Mouse (Mus musculus) intestine, embryonic 15.5 days (tissue): ENCODE results near the gene Gm14214. TPM values are rescaled to one million over a fixed set of nuclear protein-coding genes. Genes with fewer than 3 reads are reported as not detected.

ENCODE experiments used
- ATAC-seq: fragments of 200-750 bp; cut with Nextera tagmentation; 2 replicates; pipeline ENCODE4 v1.8.0; 2017; ENCODE audit warnings: moderate TSS enrichment, moderate library complexity
- H3K27ac ChIP-seq: fragments of 300-500 bp; sonication (generic); 2 replicates; pipeline ENCODE4 v1.5.1; 2015; ENCODE audit warnings: mild to moderate bottlenecking, inconsistent platforms
- H3K27me3 ChIP-seq: fragments of 300-500 bp; sonication (generic); replicated peaks from 2 replicates; pipeline ENCODE4 v1.6.1; 2015; ENCODE audit warnings: inconsistent platforms
- H3K36me3 ChIP-seq: fragments of 300-500 bp; sonication (generic); 2 replicates; pipeline ENCODE4 v1.6.1; 2015; ENCODE audit warnings: inconsistent platforms
- H3K4me1 ChIP-seq: fragments of 300-500 bp; sonication (generic); replicated peaks from 2 replicates; pipeline ENCODE4 v1.6.1; 2015; ENCODE audit warnings: inconsistent platforms
- H3K4me2 ChIP-seq: fragments of 300-500 bp; sonication (generic); replicated peaks from 2 replicates; pipeline ENCODE4 v1.6.1; 2015; ENCODE audit warnings: mild to moderate bottlenecking, inconsistent platforms
- H3K4me3 ChIP-seq: fragments of 300-500 bp; sonication (generic); replicated peaks from 2 replicates; pipeline ENCODE4 v1.5.1; 2015; ENCODE audit warnings: inconsistent platforms
- H3K9ac ChIP-seq: fragments of 300-500 bp; sonication (generic); 2 replicates; pipeline ENCODE4 v1.6.1; 2015; ENCODE audit warnings: inconsistent platforms
- H3K9me3 ChIP-seq: fragments of 300-500 bp; sonication (generic); 2 replicates; pipeline ENCODE4 v1.6.1; 2016; ENCODE audit warnings: inconsistent platforms
- WGBS: fragments of 180-500 bp; shearing (Covaris S2); methylation state at CpG from one replicate; pipeline ENCODE4 v1.1.7; 2015; 5-methylcytosine and 5-hydroxymethylcytosine counted together
- polyA plus RNA-seq: library from polyadenylated mRNA; unstranded; fragments of >200 nt; fragmentation: Nextera tagmentation; extraction: Ambion mirVana; gene quantifications from 2 replicates; pipeline ENCODE4 v1.2.1, GENCODE M21; 2015

The Gm14214 gene
- polyA plus RNA-seq, 1 experiment from 2014 or later = not detected

DNA sequence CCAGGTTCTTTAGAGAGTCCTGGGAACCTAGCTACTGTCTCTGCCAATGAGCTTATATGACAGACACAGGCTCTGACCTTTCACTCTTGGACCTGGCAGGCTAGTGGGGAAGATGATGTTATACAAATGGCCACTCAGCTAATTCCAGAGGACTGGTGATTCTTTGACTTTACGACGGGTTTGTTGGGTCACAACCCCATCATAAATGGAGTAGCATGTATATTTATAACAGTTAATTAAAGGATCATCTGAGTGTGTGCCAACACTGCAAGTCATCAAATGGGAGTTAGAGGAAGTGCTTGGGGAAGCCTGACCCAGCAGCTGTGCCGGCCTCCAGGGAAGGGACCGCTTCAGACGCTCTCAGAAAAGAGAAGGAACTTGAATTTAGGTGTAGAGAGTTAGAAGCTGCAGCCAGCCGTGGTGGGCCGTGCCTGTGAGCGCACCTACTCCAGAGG lies 4.2 kb downstream of the Gm14214 start:
- H3K4me3 ChIP-seq = no peak overlapping the region
- no peak overlapping the region for H3K4me2 ChIP-seq
- H3K27me3 ChIP-seq = no peaks in the 10 kb centered on the region
- ATAC-seq = no peak
- H3K9me3 ChIP-seq = no peaks in the 10 kb centered on the region
- no peak overlapping the region for H3K9ac ChIP-seq
- WGBS = 53% methylated on average over 8 of the region's 8 CpGs
- H3K36me3 ChIP-seq = no peaks in the 10 kb centered on the region
- 0 out of 2 replicates have a peak, but pooled peaks cover 7% of the 10 kb centered on the region for H3K4me1 ChIP-seq
- H3K27ac ChIP-seq = no peak overlapping the region

DNA sequence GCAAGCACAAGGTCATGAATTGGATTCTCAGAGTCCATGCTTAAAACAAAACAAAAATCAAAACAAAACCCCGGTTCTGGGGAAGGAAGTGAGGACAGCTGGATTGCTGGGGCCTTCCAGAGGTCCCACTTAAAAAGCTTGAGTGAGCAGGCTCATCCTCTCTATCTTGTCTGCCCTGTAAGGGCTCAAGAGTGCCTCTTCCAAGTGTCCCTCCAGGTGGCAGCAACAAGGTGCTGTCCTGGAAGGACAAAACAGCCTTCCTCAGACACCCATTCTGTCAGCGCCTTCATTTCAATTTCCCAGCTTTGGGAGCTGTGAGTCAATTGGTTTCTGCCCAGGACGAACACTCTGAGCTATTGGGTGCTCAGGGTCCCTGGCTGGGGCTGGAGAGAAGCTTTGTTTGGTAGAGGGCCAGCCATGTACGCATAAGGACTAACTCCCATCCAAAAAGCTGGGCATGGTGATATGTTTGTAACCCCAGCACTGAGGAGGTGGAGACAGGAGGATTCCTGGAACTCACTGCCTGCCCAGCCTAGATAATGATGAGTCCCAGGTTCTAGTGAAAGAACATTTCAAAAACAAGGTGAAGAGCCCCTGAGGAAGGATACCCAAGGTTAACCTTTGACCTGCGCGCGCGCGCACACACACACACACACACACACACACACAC lies 4.9 kb downstream of the Gm14214 start:
- Histone ChIP-seq H3K9me3 (no peaks in the 10 kb centered on the region), H3K9ac (no peak overlapping the region), H3K27me3 (no peaks in the 10 kb centered on the region), H3K27ac (no peak overlapping the region), H3K36me3 (no peaks in the 10 kb centered on the region), H3K4me1 (0 out of 2 replicates have a peak, but pooled peaks cover 7% of the 10 kb centered on the region), H3K4me2 (no peak overlapping the region), H3K4me3 (no peak overlapping the region)
- WGBS = 82% methylated on average over 9 of the region's 9 CpGs
- ATAC-seq = peak; percentile 69; the same call in 1 of the 2 replicates

DNA sequence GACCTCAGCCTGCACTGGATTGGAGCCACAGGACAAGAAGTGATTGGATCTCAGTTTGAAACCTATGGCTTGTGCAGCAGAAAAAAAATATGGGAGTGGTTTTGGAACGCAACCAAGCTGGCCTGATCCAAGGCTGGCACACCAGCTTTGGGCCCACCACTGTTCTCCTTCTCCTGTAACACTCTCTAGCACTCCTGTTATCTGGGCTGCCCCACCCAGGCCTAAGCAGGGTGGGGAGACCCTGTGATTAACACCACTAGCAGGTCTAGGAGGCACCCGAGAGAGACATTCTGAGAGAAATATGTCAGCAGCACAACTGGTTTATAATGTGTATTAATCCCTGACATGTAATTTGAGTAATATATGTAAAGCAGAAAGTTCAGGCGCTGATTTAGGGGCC lies 6.6 kb downstream of the Gm14214 start:
- Histone ChIP-seq H3K4me1 (0 out of 2 replicates have a peak, but pooled peaks cover 7% of the 10 kb centered on the region), H3K36me3 (no peaks in the 10 kb centered on the region), H3K27me3 (no peaks in the 10 kb centered on the region), H3K4me2 (no peak overlapping the region), H3K9ac (no peak overlapping the region), H3K27ac (no peak overlapping the region), H3K9me3 (no peaks in the 10 kb centered on the region), H3K4me3 (no peak overlapping the region)
- WGBS = 56% methylated on average over 3 of the region's 3 CpGs
- no peak for ATAC-seq

DNA sequence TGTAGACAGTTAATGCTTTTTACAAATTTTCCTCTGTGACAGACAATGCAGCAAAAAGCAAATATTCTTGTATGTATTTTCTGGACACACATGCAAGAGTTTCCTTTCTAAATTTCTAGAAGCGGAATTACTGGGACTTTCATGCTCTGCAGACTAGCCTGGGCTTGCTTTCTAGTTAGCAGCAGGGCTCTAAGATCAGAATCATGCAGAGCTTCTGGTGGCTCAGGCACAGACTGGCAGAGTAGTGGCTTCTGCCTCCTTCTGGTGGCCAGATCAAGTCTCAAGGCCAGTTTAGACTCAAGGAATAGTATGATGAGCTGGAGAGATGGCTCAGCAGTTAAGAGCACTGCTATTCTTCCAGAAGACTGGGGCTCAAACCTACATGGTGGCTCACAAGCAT lies 11.4 kb downstream of the Gm14214 start:
- H3K27ac ChIP-seq = no peak overlapping the region
- no peaks in the 10 kb centered on the region for H3K9me3 ChIP-seq
- WGBS = 80% methylated on average over 1 of the region's 1 CpGs
- H3K36me3 ChIP-seq = no peaks in the 10 kb centered on the region
- H3K4me2 ChIP-seq = no peak overlapping the region
- H3K4me1 ChIP-seq = 0 out of 2 replicates have a peak, but pooled peaks cover 4% of the 10 kb centered on the region
- ATAC-seq = no peak
- H3K9ac ChIP-seq = no peak overlapping the region
- H3K4me3 ChIP-seq = no peak overlapping the region
- no peaks in the 10 kb centered on the region for H3K27me3 ChIP-seq

DNA sequence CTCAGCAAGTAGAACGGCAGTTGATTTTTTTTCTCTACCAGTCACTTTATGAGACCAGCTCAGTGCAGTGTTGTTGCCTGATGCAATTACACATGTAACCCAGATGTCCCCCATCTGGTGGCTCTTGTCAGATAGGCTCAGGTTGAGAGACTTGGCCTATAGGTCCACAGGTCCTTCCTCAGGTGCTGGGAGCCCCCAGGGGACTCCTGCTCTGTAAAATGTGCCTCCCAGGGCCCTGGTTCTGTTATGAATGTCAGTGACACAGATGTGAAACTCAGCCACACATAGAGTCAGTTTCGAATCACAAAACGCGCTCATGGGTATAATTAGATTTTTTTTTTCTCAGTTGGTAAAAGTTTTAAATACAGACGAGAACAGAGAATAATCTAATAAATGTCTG lies 12.1 kb downstream of the Gm14214 start:
- Histone ChIP-seq H3K27ac (no peak overlapping the region), H3K4me3 (no peak overlapping the region), H3K4me1 (no peaks in the 10 kb centered on the region), H3K27me3 (no peaks in the 10 kb centered on the region), H3K9ac (no peak overlapping the region), H3K9me3 (no peaks in the 10 kb centered on the region), H3K4me2 (no peak overlapping the region), H3K36me3 (no peaks in the 10 kb centered on the region)
- no peak for ATAC-seq
- WGBS = 86% methylated on average over 5 of the region's 5 CpGs

DNA sequence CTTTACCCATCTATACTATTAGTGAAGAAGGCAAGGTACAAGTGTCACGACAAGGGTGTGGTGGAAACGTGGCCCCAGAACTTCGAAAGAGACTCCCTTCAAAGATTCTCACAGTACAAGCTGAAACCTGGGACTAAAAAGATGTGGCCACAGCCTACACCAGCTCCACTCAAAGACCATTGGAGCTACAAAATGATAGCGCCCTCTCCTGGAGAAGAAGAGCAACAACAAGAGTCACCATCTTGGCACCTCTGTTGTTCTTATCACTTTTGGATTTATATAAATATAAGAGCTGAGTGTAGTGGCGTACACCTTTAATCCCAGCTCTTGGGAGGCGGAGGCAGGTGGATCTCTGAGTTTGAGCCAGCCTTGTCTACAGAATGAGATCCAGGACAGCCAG lies 14.0 kb downstream of the Gm14214 start:
- H3K4me3 ChIP-seq = no peak overlapping the region
- H3K27me3 ChIP-seq = no peaks in the 10 kb centered on the region
- H3K9ac ChIP-seq = no peak overlapping the region
- no peak overlapping the region for H3K27ac ChIP-seq
- H3K4me2 ChIP-seq = no peak overlapping the region
- ATAC-seq = no peak
- WGBS = 65% methylated on average over 6 of the region's 6 CpGs
- H3K4me1 ChIP-seq = 0 out of 2 replicates have a peak, but pooled peaks cover 2% of the 10 kb centered on the region
- no peaks in the 10 kb centered on the region for H3K9me3 ChIP-seq
- H3K36me3 ChIP-seq = no peaks in the 10 kb centered on the region

DNA sequence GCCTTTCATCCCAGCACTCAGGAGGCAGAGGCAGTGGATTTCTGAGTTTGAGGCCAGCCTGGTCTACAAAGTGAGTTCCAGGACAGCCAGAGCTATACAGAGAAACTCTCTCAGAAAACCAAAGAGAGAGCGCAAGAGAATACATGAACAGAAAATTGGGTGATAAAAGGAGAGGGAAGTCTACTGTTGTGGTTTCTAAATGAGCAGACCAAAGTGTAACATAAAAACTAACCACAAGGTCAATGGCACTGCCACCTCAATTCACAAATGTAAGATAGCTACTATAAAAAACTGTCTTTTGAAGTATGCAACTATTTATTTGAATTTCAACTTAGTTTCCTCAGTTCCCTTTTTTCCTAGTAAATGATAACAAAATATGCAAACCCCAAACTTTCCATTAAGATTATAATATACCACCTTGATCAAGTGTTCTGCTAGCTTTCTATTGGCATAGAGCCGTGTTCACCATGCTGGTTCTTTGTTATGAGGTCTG lies 15.7 kb downstream of the Gm14214 start:
- H3K9ac ChIP-seq = no peak overlapping the region
- no peaks in the 10 kb centered on the region for H3K36me3 ChIP-seq
- WGBS = 88% methylated on average over 2 of the region's 2 CpGs
- ATAC-seq = no peak
- H3K4me1 ChIP-seq = peaks cover 10% of the 10 kb centered on the region
- no peak overlapping the region for H3K4me3 ChIP-seq
- no peak overlapping the region for H3K27ac ChIP-seq
- no peak overlapping the region for H3K4me2 ChIP-seq
- H3K9me3 ChIP-seq = no peaks in the 10 kb centered on the region
- H3K27me3 ChIP-seq = no peaks in the 10 kb centered on the region

DNA sequence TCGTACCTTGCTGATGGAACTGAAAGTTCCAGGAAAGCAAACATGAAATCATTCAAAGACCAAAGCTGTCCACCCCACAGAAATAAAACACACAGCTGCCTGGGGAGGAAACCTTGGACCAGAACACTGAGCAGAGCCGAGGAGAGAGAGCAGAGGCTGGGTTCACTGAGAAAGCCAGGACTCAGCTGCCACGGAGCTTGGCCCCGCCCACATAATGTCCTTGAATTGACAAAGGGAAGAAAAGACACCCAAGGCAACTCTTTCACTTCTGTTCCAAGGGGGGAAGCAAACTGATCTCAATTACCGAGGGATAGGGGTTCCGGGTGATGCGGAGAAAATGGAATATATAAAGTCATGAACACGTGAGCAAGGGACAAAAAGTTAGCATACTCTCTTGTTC lies 17.9 kb downstream of the Gm14214 start:
- no peak for ATAC-seq
- 56% methylated on average over 8 of the region's 8 CpGs for WGBS
- no peak overlapping the region for H3K4me3 ChIP-seq
- H3K27me3 ChIP-seq = no peaks in the 10 kb centered on the region
- H3K27ac ChIP-seq = no peak overlapping the region
- H3K36me3 ChIP-seq = no peaks in the 10 kb centered on the region
- no peak overlapping the region for H3K4me2 ChIP-seq
- H3K4me1 ChIP-seq = peaks cover 14% of the 10 kb centered on the region
- H3K9me3 ChIP-seq = no peaks in the 10 kb centered on the region
- H3K9ac ChIP-seq = no peak overlapping the region

DNA sequence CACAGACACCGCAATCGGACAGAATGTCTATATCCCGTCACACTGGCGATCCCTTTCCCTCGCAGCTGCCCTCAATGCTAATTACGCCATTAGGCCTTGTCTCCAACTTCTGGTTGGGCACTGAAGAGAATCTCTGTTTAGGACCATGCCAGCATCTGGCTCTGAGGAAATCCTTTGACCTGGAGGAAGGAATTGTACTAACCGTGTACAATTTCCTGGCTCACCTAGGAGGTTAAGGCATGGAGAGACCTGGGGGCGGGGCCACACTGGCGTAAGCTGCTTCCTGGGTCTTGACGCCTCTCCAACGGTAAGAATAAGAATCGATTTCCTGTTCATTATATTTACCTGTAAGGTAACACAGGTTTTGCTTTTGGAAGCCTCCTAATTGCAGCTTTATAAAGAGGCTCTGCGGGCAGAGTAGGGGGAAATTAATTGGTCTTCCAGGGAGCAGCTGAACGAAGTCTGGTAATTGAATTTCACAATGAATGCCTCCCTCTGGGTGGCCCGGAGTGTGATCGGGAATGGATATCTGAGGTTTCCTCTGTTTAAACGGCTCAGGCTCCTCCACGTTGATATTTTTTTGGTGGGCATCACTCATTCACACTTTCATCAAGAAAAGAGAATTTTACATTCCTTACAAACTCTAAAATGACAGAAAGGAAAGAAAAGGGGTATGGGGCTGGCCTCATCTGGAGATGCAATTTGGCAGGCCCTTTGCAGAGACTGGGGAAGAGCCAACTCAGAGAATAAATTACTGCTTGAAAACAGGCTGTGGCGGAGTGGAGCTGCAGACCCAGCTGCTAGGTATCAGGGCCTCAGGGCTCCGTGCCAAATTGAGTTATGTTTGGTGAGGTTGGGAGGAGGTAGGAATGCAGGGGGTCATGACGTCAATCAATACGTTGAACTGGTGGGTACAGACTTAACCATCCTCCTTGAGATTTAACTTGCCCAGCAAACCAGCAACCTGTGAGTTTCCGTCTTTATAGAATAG lies 20.5 kb downstream of the Gm14214 start:
- Histone ChIP-seq H3K27ac (peak overlapping the region; percentile 44), H3K4me2 (0 out of 2 replicates have a peak overlapping the region, but pooled peaks have one; percentile 11), H3K9me3 (no peaks in the 10 kb centered on the region), H3K9ac (no peak overlapping the region), H3K4me3 (no peak overlapping the region), H3K36me3 (no peaks in the 10 kb centered on the region), H3K4me1 (peaks cover 14% of the 10 kb centered on the region), H3K27me3 (no peaks in the 10 kb centered on the region)
- whole genome bisulfite sequencing = 54% methylated on average over 23 of the region's 23 CpGs
- no peak for ATAC-seq

DNA sequence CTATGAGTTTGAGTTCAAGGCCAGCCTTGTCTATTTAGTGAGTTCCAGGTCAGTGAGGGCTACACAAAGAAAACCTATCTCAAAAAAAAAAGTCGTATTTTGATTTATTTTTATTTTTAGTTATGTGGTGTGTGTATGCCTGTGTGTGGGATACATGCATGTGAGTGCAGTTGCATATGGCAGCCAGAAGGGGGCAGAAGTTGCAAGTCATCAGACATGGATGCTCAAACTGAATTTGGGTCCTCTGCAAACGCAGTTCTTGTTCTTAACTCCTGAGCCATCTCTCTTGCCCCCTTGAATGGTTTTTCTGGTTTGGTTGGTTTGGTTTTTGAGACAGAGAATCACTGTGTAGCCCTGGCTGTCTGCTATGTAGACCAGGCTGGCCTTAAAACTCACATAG lies 21.4 kb downstream of the Gm14214 start:
- no peaks in the 10 kb centered on the region for H3K9me3 ChIP-seq
- WGBS = 90% methylated on average over 2 of the region's 2 CpGs
- no peak for ATAC-seq

DNA sequence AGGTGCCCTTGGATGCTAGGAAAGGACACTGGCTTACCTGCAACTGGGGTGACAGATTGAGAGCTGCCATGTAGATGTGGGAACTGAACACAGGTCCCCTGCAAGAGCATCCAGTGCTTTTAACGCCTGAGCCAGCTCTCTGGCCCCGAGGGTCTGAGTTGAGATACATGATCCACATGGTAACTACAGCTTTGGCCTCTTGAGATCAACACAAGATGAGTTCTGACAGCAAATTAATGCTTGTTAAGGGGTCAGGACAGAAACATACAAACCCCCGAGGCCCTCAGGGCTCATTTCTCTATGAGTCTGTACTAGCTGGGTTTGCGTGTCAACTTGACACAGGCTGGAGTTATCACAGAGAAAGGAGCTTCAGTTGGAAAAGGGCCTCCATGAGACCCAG lies 25.9 kb downstream of the Gm14214 start:
- Histone ChIP-seq H3K4me1 (peaks cover 2% of the 10 kb centered on the region), H3K36me3 (no peaks in the 10 kb centered on the region), H3K9me3 (no peaks in the 10 kb centered on the region), H3K27me3 (no peaks in the 10 kb centered on the region), H3K9ac (no peak overlapping the region), H3K27ac (no peak overlapping the region), H3K4me3 (no peak overlapping the region), H3K4me2 (no peak overlapping the region)
- 72% methylated on average over 4 of the region's 4 CpGs for WGBS
- no peak for ATAC-seq

More for the DNA sequence above, 21.4 kb downstream of the Gm14214 start:
- H3K27me3 ChIP-seq = no peaks in the 10 kb centered on the region
- H3K36me3 ChIP-seq = no peaks in the 10 kb centered on the region
- H3K4me3 ChIP-seq = no peak overlapping the region
- no peak overlapping the region for H3K27ac ChIP-seq
- H3K4me1 ChIP-seq = peaks cover 14% of the 10 kb centered on the region
- H3K4me2 ChIP-seq = no peak overlapping the region
- no peak overlapping the region for H3K9ac ChIP-seq
